Mouse (Mus musculus): Measurements from ENCODE around the gene Rangrf.
"Not testable (repeated sequence)": the region's sequence is repeated elsewhere in the genome, so short reads cannot be mapped to it uniquely, and the experiment has no call there.

The Rangrf gene

GRCm38 (mm10) chr11:68975085-68975484 lies at the start of gene Rangrf:
Gene Rangrf, minus strand, starts transcription at chr11:68975185.
- DNase-seq, result no peak

- DNase-seq, result no peak
Observed at GRCm38 (mm10) chr11:69020691-69021090, 45.7 kb upstream of the Rangrf start.

GRCm38 (mm10) chr11:69016755-69017154 lies 41.8 kb upstream of the Rangrf start:
- no peak for DNase-seq

GRCm38 (mm10) chr11:69015644-69016441 lies 40.9 kb upstream of the Rangrf start, which contains the start of gene Ctc1:
Gene Ctc1, plus strand, starts transcription at chr11:69015911.
- DNase-seq, result peak; percentile 86 to 89

GRCm38 (mm10) chr11:69012071-69012601 lies 37.2 kb upstream of the Rangrf start:
- peak; percentile 75 to 84 for DNase-seq

- not testable (repeated sequence) for DNase-seq
Observed at GRCm38 (mm10) chr11:69011445-69011844, 36.5 kb upstream of the Rangrf start.

- DNase-seq, result no peak
Observed at GRCm38 (mm10) chr11:69010400-69011323, 35.7 kb upstream of the Rangrf start.

- no peak for DNase-seq
Observed at GRCm38 (mm10) chr11:69009508-69009907, 34.5 kb upstream of the Rangrf start.

- DNase-seq, result peak; percentile 89 to 92
Observed at GRCm38 (mm10) chr11:69008182-69009121, 33.5 kb upstream of the Rangrf start, which contains the start of gene Pfas. Gene Pfas, minus strand, starts transcription at chr11:69008460.

GRCm38 (mm10) chr11:69006575-69006974 lies 31.6 kb upstream of the Rangrf start:
- not testable (repeated sequence) for DNase-seq

GRCm38 (mm10) chr11:69005193-69005592 lies 30.2 kb upstream of the Rangrf start:
- DNase-seq, result no peak

- no peak for DNase-seq
Observed at GRCm38 (mm10) chr11:69003592-69003991, 28.6 kb upstream of the Rangrf start.

GRCm38 (mm10) chr11:69002782-69003181 lies 27.8 kb upstream of the Rangrf start:
- not testable (repeated sequence) for DNase-seq

GRCm38 (mm10) chr11:68997080-68997479 lies 22.1 kb upstream of the Rangrf start:
- DNase-seq, result no peak

GRCm38 (mm10) chr11:68994377-68994776 lies 19.4 kb upstream of the Rangrf start:
- DNase-seq, result peak in 1 of 2 experiments; percentile 18

- DNase-seq, result no peak
Observed at GRCm38 (mm10) chr11:68993122-68993521, 18.1 kb upstream of the Rangrf start.

GRCm38 (mm10) chr11:68988341-68988740 lies 13.4 kb upstream of the Rangrf start:
- no peak for DNase-seq

GRCm38 (mm10) chr11:68987365-68987882 lies 12.4 kb upstream of the Rangrf start:
- no peak for DNase-seq

- peak; percentile 71 to 79 for DNase-seq
Observed at GRCm38 (mm10) chr11:68982639-68983369, 7.8 kb upstream of the Rangrf start.

- no peak for DNase-seq
Observed at GRCm38 (mm10) chr11:68980919-68981318, 5.9 kb upstream of the Rangrf start.

GRCm38 (mm10) chr11:68979320-68979733 lies 4.3 kb upstream of the Rangrf start:
- no peak for DNase-seq

Measured in thymus, postnatal 36 days (tissue).